Mouse (Mus musculus): ENCODE results near the gene Fam163b. TPM values are rescaled to one million over a fixed set of nuclear protein-coding genes. Genes with fewer than 3 reads are reported as not detected.

Fam163b gene
- polyA plus RNA-seq, 1 experiment from 2014 or later: 0.24 TPM

DNA sequence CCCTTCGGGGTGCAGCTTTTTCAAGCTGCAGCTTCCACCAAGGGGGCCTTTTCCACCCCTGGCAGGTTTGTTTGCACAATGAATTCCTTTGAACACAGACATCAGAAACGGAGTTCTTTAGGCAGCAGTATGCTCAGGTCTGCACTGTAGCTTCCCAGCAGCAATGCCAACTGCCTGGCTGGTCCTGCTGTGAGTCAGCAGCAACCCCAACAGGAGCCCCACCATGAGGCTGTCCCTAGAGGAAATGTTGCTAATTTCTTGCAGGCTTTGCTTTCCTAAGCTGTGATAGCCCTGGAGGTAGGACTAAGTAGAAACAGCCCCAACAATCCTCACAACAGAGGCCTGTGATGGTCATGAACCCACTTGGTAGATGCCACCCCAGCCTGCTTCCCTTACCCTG is 24.7 kb upstream of the Fam163b start:
- no peaks in the 10 kb centered on the region for H3K9me3 ChIP-seq (ENCODE audit: control insufficient read depth, low read length)
- DNase-seq (ENCODE audit: low spot score): no peak
- no peak overlapping the region for H3K27ac ChIP-seq (ENCODE audit: low read depth)
- H3K9ac ChIP-seq (ENCODE audit: low read length): no peak overlapping the region
- no peak overlapping the region for H3K4me2 ChIP-seq (ENCODE audit: low read length)
- WGBS: 4% methylated on average over 2 of the region's 2 CpGs
- H3K4me1 ChIP-seq (replicated peaks; ENCODE audit: control insufficient read depth, insufficient read depth, low read length): peaks cover 7% of the 10 kb centered on the region; the same call in 1 of the 2 replicates
- no peak for ATAC-seq (replicated peaks; ENCODE audit: low FRiP score, low TSS enrichment, low read depth)
- no peaks in the 10 kb centered on the region for H3K36me3 ChIP-seq (ENCODE audit: control insufficient read depth, insufficient read depth, low read length)
- no peak overlapping the region for H3K4me3 ChIP-seq (ENCODE audit: low read depth, low read length)
- no peaks in the 10 kb centered on the region for H3K27me3 ChIP-seq (replicated peaks; ENCODE audit: control insufficient read depth, insufficient read depth, low read length)

DNA sequence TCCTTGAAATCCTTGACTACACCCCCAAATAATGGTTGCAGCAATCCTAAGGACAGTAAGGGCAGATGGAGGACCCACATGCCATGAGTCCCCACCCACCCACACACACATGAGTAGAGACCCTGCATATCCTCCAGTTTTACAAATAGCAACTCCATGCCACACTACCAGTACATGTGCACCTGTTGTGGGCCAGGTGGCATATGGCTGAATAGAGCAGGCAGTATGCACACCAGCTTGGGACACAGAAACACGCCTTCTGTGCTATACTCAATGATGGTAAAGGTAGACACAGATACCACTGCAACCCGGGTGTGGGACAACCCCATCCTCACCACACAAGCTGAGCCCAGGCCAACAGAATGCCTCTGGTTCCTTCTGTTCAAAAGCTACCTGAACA is 23.8 kb upstream of the Fam163b start:
- H3K4me1 ChIP-seq (replicated peaks; ENCODE audit: control insufficient read depth, insufficient read depth, low read length): peaks cover 7% of the 10 kb centered on the region; the same call in 1 of the 2 replicates
- no peak overlapping the region for H3K4me3 ChIP-seq (ENCODE audit: low read depth, low read length)
- no peak overlapping the region for H3K27ac ChIP-seq (ENCODE audit: low read depth)
- no peaks in the 10 kb centered on the region for H3K27me3 ChIP-seq (replicated peaks; ENCODE audit: control insufficient read depth, insufficient read depth, low read length)
- H3K9ac ChIP-seq (ENCODE audit: low read length): no peak overlapping the region
- 89% methylated on average over 2 of the region's 2 CpGs for WGBS
- no peak for DNase-seq (ENCODE audit: low spot score)
- H3K4me2 ChIP-seq (ENCODE audit: low read length): no peak overlapping the region
- no peaks in the 10 kb centered on the region for H3K36me3 ChIP-seq (ENCODE audit: control insufficient read depth, insufficient read depth, low read length)
- no peaks in the 10 kb centered on the region for H3K9me3 ChIP-seq (ENCODE audit: control insufficient read depth, low read length)
- ATAC-seq (replicated peaks; ENCODE audit: low FRiP score, low TSS enrichment, low read depth): no peak

DNA sequence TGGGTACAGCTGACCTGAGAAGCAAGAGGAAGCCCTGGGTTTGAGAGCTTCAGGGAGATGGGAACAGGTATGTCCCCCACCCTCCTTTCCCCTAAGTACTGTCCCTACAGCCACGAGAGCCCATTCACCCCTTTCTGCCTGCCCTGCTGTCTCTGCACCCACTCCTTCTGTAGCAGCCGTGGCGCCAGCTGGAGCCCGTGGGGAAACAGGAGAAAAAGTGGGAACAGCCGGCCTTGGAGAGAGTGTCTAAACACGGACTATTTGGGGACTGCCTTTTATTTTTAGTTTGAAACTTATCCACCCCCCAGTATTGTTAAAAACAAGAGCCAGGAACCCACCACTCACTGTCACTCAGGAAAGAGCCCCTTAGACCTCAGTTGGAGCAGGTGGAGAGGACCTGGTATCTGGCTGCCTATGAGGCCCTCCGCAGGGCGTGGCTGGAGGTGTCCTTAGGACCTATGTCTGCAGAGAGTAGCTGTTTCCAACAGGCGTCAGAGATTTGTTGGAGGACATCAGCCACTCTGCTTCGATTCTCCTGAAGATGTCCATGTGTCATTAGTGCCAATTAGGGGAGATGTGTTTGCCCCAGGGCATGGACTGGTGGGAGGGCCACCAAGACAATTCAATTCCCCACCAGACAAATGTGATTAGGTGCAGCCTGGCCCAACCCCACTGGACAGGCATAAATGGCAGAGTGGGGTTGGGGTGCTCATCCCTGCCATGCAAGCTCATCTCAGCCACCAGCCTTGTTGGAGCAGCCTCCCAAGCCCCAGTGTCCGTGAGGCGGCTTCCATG is 22.7 kb upstream of the Fam163b start, which contains the start of gene Dbh:
Dbh (plus strand) TSS at position 438 of the 795 bp plus-strand sequence.
- H3K27me3 ChIP-seq (replicated peaks; ENCODE audit: control insufficient read depth, insufficient read depth, low read length): no peaks in the 10 kb centered on the region
- H3K4me1 ChIP-seq (replicated peaks; ENCODE audit: control insufficient read depth, insufficient read depth, low read length): peaks cover 7% of the 10 kb centered on the region; the same call in 1 of the 2 replicates
- no peak within 1 kb of the TSS for H3K4me2 ChIP-seq (ENCODE audit: low read length)
- no peaks in the 10 kb centered on the region for H3K9me3 ChIP-seq (ENCODE audit: control insufficient read depth, low read length)
- no peak within 1 kb of the TSS for H3K9ac ChIP-seq (ENCODE audit: low read length)
- WGBS: 75% methylated on average over 12 of the region's 12 CpGs
- H3K4me3 ChIP-seq (ENCODE audit: low read depth, low read length): no peak within 1 kb of the TSS
- DNase-seq (ENCODE audit: low spot score) (no peak), ATAC-seq (replicated peaks; ENCODE audit: low FRiP score, low TSS enrichment, low read depth) (no peak)
- H3K36me3 ChIP-seq (ENCODE audit: control insufficient read depth, insufficient read depth, low read length): no peaks in the 10 kb centered on the region
- H3K27ac ChIP-seq (ENCODE audit: low read depth): no peak within 1 kb of the TSS

DNA sequence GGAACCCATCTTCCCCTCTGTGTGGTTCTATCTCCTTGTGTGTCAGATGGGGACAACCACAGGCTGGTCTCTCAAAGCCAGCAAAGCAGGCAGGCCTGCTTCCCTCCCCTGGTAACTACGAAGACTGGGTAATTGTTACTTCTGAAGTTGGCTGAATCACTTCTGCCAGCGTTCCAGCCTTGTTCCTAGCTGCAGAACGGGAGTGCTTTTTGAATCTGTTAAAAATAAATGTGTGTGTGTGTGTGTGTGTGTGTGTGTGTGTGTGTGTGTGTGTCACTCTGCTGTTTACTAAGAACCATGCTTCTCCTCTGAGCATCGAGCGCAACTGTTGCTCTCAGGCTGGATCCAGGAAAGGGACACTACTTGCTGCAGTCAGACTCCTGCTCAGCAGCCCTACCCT is 21.6 kb upstream of the Fam163b start:
- DNase-seq (ENCODE audit: low spot score) (no peak), ATAC-seq (replicated peaks; ENCODE audit: low FRiP score, low TSS enrichment, low read depth) (no peak)
- Histone ChIP-seq H3K9me3 (ENCODE audit: control insufficient read depth, low read length) (no peaks in the 10 kb centered on the region), H3K27ac (ENCODE audit: low read depth) (no peak overlapping the region), H3K9ac (ENCODE audit: low read length) (no peak overlapping the region), H3K4me1 (replicated peaks; ENCODE audit: control insufficient read depth, insufficient read depth, low read length) (peaks cover 7% of the 10 kb centered on the region; the same call in 1 of the 2 replicates), H3K4me3 (ENCODE audit: low read depth, low read length) (no peak overlapping the region), H3K4me2 (ENCODE audit: low read length) (no peak overlapping the region), H3K36me3 (ENCODE audit: control insufficient read depth, insufficient read depth, low read length) (no peaks in the 10 kb centered on the region), H3K27me3 (replicated peaks; ENCODE audit: control insufficient read depth, insufficient read depth, low read length) (no peaks in the 10 kb centered on the region)
- WGBS: 68% methylated on average over 5 of the region's 5 CpGs

DNA sequence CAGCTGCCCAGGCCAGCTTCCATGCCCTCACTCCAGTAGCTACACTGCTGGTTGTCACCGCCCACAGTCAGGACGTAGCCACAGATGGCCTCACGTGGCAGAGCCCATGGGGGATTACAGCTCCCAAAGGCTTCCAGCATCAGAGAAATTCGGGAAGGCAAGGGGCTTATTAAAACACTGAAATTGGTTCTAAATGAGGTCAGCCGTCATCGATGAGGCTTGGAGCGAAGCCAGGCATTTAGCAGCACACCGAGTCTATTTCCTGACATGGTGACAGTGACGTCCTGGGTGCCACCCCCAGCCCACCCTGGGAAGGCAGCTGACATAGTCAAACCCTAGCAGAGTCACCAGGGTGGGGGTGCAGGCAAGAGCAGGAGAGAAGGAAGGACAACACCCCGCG is 20.4 kb upstream of the Fam163b start:
- Histone ChIP-seq H3K4me2 (ENCODE audit: low read length) (no peak overlapping the region), H3K4me3 (ENCODE audit: low read depth, low read length) (no peak overlapping the region), H3K27ac (ENCODE audit: low read depth) (no peak overlapping the region), H3K9ac (ENCODE audit: low read length) (no peak overlapping the region), H3K27me3 (replicated peaks; ENCODE audit: control insufficient read depth, insufficient read depth, low read length) (no peaks in the 10 kb centered on the region), H3K9me3 (ENCODE audit: control insufficient read depth, low read length) (no peaks in the 10 kb centered on the region), H3K4me1 (replicated peaks; ENCODE audit: control insufficient read depth, insufficient read depth, low read length) (peaks cover 7% of the 10 kb centered on the region; the same call in 1 of the 2 replicates), H3K36me3 (ENCODE audit: control insufficient read depth, insufficient read depth, low read length) (no peaks in the 10 kb centered on the region)
- ATAC-seq (replicated peaks; ENCODE audit: low FRiP score, low TSS enrichment, low read depth) (no peak), DNase-seq (ENCODE audit: low spot score) (no peak)
- WGBS: 72% methylated on average over 11 of the region's 11 CpGs

DNA sequence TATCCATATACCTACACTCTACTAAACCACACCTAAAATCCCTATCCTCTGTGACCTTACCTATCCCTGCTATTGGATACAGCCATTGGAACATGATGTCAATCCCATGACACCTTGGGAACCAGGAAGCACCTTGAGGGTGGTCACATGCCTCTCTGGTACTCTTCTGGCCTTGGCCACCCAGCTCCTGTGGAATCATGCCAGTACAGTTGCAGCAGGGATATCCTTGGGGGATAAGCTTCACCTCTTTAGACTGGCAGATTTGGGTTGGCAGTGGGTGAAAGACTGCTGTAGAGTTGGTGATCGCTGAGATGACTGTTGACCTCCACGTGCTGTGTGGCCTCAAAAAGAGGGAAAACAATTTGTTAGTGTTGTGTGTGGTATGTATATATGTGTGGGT is 19.2 kb upstream of the Fam163b start:
- no peak overlapping the region for H3K9ac ChIP-seq (ENCODE audit: low read length)
- H3K4me3 ChIP-seq (ENCODE audit: low read depth, low read length): no peak overlapping the region
- no peaks in the 10 kb centered on the region for H3K36me3 ChIP-seq (ENCODE audit: control insufficient read depth, insufficient read depth, low read length)
- H3K4me1 ChIP-seq (replicated peaks; ENCODE audit: control insufficient read depth, insufficient read depth, low read length): no peaks in the 10 kb centered on the region
- H3K4me2 ChIP-seq (ENCODE audit: low read length): no peak overlapping the region
- no peaks in the 10 kb centered on the region for H3K27me3 ChIP-seq (replicated peaks; ENCODE audit: control insufficient read depth, insufficient read depth, low read length)
- WGBS: 86% methylated on average over 2 of the region's 2 CpGs
- ATAC-seq (replicated peaks; ENCODE audit: low FRiP score, low TSS enrichment, low read depth) (no peak), DNase-seq (ENCODE audit: low spot score) (no peak)
- H3K9me3 ChIP-seq (ENCODE audit: control insufficient read depth, low read length): no peaks in the 10 kb centered on the region
- no peak overlapping the region for H3K27ac ChIP-seq (ENCODE audit: low read depth)

DNA sequence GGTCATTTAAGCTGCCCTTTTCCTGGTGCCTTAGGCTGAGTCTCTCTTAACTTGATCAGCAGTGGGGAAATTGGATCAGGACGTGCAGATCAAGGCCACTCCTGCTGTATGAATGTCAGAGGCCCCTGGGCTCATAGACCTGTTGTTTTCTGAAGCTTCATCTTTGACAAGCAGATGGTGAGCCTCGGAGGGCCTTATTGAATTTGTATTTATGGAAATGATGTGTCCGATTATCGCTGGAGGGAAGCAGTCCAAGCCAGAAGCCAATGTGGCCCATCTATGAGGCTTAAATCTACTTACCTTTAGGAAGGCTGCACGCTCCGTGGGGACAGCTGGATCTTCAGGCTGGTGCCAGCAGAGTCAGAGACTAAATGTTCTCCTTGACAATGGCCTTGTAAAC is 14.3 kb upstream of the Fam163b start:
- Histone ChIP-seq H3K4me1 (replicated peaks; ENCODE audit: control insufficient read depth, insufficient read depth, low read length) (0 out of 2 replicates have a peak, but pooled peaks cover 4% of the 10 kb centered on the region), H3K27ac (ENCODE audit: low read depth) (no peak overlapping the region)
- ATAC-seq (replicated peaks; ENCODE audit: low FRiP score, low TSS enrichment, low read depth): no peak

DNA sequence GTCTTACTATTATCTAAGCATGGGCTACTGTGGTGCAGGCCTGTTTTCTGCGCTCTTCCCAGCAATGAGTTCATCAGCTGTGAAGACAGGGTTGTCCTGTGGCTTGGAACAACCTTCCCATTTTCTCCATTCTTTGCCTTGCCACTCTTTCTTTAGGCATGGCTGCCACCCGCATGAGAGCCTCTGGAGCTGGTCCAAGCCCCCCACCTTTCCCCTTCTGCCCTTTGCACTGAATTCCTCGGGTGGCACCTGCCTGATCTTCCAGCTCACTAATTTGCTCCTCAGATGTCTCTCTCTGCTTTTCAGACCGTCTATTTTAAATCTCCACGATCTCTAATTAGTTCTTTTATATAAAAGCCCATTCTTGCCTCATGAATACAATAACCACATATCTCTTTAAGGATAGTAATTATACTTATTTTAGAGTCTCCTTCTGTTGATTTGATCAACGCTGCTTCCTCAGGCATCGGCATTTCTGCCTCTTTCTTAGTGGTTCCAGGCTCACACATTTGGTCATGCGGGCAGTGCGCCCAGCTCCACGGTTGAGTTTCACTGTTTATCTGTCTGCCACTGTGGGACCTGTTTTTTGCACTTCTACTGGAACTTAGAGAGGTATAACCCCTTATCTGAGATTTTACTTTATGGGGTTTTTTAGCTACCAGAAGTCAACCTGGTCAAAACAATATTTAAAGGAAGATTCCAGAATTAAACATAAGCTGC is 12.3 kb upstream of the Fam163b start:
- no peak for ATAC-seq (replicated peaks; ENCODE audit: low FRiP score, low TSS enrichment, low read depth)
- Histone ChIP-seq H3K4me3 (ENCODE audit: low read depth, low read length) (no peak overlapping the region), H3K4me2 (ENCODE audit: low read length) (no peak overlapping the region), H3K9me3 (ENCODE audit: control insufficient read depth, low read length) (no peaks in the 10 kb centered on the region), H3K27ac (ENCODE audit: low read depth) (no peak overlapping the region), H3K36me3 (ENCODE audit: control insufficient read depth, insufficient read depth, low read length) (no peaks in the 10 kb centered on the region), H3K27me3 (replicated peaks; ENCODE audit: control insufficient read depth, insufficient read depth, low read length) (no peaks in the 10 kb centered on the region), H3K9ac (ENCODE audit: low read length) (no peak overlapping the region), H3K4me1 (replicated peaks; ENCODE audit: control insufficient read depth, insufficient read depth, low read length) (0 out of 2 replicates have a peak, but pooled peaks cover 4% of the 10 kb centered on the region)
- 81% methylated on average over 10 of the region's 10 CpGs for WGBS
- DNase-seq (ENCODE audit: low spot score): no peak

More for the DNA sequence above, 14.3 kb upstream of the Fam163b start:
- Histone ChIP-seq H3K4me2 (ENCODE audit: low read length) (no peak overlapping the region), H3K9me3 (ENCODE audit: control insufficient read depth, low read length) (no peaks in the 10 kb centered on the region), H3K27me3 (replicated peaks; ENCODE audit: control insufficient read depth, insufficient read depth, low read length) (no peaks in the 10 kb centered on the region), H3K36me3 (ENCODE audit: control insufficient read depth, insufficient read depth, low read length) (no peaks in the 10 kb centered on the region), H3K9ac (ENCODE audit: low read length) (no peak overlapping the region), H3K4me3 (ENCODE audit: low read depth, low read length) (no peak overlapping the region)
- WGBS: 83% methylated on average over 6 of the region's 6 CpGs
- no peak for DNase-seq (ENCODE audit: low spot score)

Measured in intestine, embryonic 14.5 days (tissue).